Mouse (Mus musculus) gastrocnemius, postnatal 36 days (tissue): ENCODE results near the gene Stk16. TPM values are rescaled to one million over a fixed set of nuclear protein-coding genes. Genes with fewer than 3 reads are reported as not detected.
A peak's percentile ranks its signal among the peaks of the same experiment; 100 is the strongest.

Experiments
- DNase-seq, 2 experiments: peaks; one replicate each; pipeline ENCODE4 v3.0.0; 2022
- intact Hi-C: fragments of 180-260 bp; cut with DNase I; formaldehyde crosslinking; loops from one replicate; pipeline ENCODE4 v1.15.1; 2025
- long read RNA-seq, 2 experiments: library from polyadenylated mRNA; stranded (forward); transcript quantifications; one replicate each; pipeline ENCODE4 v2.0.0; 2021
- total RNA-seq, 2 experiments: library from RNA; stranded (reverse); gene quantifications; 2 replicates each; pipeline ENCODE4 v1.2.3; 2021

Stk16 gene
- total RNA-seq, result 10 to 100 TPM; 19.4 to 23.1 TPM
- long read RNA-seq, experiment 1, transcript Stk16-201 (8 exons, 2,876 nt), result major isoform, 19 of 33 reads
- long read RNA-seq, experiment 1, partial matches to known transcripts, result 3 of 33 reads
- long read RNA-seq, experiment 1, other reads (novel, unspliced or antisense), result 8 of 33 reads
- long read RNA-seq, experiment 2, transcript Stk16-201 (8 exons, 2,876 nt), result major isoform, 12 of 25 reads
- long read RNA-seq, experiment 2, partial matches to known transcripts, result 1 of 25 reads
- long read RNA-seq, experiment 2, other reads (novel, unspliced or antisense), result 12 of 25 reads

DNA sequence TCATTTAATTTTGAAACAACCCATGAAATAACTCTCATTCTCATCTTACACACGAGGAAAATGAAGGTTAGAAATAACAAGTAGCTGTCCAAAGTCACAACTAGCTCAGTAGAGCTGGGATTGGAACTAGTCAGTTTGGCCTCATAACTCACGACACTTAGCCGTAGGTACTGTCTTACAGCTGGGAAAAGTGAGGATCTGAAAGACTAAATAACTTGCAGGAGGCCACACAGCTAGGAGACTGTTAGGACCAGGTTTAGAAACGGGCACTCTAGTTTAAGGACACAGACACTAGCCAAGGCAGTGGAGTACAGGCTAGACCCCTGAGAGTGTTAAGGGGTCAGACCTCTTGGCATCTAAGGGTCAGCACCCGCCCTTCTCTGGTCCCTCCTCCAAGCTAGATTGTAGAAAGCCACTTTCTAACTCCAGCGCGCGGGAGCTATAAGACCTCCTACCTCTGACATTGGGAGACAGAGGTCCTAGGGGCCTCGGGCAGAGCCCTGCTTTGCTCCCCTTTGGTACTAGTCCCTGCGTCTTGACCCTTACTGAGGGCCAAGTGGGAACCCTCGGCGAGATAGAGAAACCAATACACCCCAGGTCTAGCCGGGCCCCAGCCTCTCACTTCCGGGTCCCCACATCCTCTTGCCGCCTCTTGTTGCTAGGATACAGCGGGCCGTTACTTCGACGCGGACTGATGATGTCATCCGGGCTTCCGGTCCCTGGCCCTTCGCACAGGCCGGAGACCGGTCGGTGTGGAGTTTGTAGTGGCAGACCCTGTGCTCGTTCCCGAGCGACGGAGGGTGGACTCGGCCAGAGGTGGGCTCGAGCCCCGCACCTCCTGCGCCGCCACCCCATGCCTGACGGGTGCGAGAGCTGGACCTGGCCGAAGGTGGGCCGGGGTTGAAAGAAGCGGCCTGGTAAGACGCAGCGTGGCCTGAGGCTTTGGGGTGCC, at the start of gene Stk16, which contains the start of gene Glb1l:
Gene Stk16, plus strand, starts transcription at position 703 of the 952 bp plus-strand sequence.
Gene Glb1l, minus strand, starts transcription at position 678 of the 952 bp plus-strand sequence.
- DNase-seq, result peak; percentile 92 to 94
- intact Hi-C loops, result no loop called here

GRCm38 (mm10) chr1:75168093-75168471, 42.6 kb upstream of the Stk16 start:
- no peak for DNase-seq
- intact Hi-C loops, result loop anchor here (1.0 kb wide), 1 partner anchor 149 kb away; the partner anchor contains the start of gene Dnpep

GRCm38 (mm10) chr1:75168472-75169464, 41.9 kb upstream of the Stk16 start, which contains the start of gene Zfand2b:
Zfand2b (plus strand) TSS chr1:75168646.
- intact Hi-C loops, result loop anchor here (1.0 kb wide), 1 partner anchor 149 kb away; the partner anchor contains the start of gene Dnpep
- peak; percentile 96 to 98 for DNase-seq

- intact Hi-C loops, result no loop called here
- DNase-seq, result peak; percentile 27 to 51
These were observed 31.1 kb upstream of the Stk16 start for GRCm38 (mm10) chr1:75179334-75180104.

DNA sequence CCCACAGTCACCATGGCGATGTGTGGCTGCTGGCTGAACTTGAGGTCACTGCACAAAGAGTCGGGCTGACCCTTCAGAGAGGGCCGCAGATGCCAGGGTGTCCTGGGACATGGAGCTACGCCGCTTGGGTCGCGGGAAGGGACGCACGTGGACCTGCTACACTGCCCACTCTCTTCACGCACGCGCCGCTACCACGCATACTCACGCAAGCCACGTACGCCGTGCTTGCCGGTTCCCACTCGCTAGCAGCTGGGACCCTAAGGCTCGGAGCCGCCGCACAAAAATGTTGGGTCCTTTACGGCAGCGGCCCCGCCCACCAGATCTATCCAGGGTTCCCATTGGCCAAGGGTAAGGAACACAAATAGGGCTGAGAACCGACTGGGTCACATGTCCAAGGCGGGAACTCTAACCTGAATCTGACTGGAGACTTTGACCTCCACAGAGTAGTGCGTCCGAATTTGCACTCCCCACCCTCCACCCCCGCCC, 30.5 kb upstream of the Stk16 start, which contains the start of gene Abcb6:
Gene Abcb6, minus strand, starts transcription at position 288 of the 486 bp plus-strand sequence.
- intact Hi-C loops, result no loop called here
- DNase-seq, result peak; percentile 78

DNA sequence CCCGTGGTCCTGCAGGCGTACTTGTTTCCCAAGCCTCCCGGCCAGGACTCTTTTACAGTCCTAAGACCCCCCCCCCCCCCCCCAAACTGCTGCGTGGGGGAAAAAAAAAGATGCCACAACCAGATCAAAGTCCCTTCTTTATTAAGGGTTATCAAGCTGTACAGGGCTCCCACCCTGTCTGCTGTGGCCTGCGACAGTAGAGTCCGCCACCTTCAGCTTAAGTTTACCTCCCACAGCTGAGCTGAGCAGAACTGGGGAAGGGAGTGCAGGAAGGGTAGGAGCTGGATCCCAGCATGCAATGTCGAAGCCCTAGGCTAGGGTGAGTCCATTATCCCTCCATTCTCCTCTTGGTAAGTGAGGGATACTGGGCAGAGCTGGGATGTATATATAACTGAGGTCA, 29.9 kb upstream of the Stk16 start:
- intact Hi-C loops, result no loop called here

GRCm38 (mm10) chr1:75181377-75181870, 29.2 kb upstream of the Stk16 start:
- intact Hi-C loops, result no loop called here
- no peak for DNase-seq

More for the DNA sequence above, 29.9 kb upstream of the Stk16 start:
- no peak for DNase-seq

GRCm38 (mm10) chr1:75182160-75182559, 28.5 kb upstream of the Stk16 start:
- DNase-seq, result no peak
- intact Hi-C loops, result no loop called here

GRCm38 (mm10) chr1:75185495-75185894, 25.1 kb upstream of the Stk16 start:
- intact Hi-C loops, result no loop called here
- DNase-seq, result no peak

DNA sequence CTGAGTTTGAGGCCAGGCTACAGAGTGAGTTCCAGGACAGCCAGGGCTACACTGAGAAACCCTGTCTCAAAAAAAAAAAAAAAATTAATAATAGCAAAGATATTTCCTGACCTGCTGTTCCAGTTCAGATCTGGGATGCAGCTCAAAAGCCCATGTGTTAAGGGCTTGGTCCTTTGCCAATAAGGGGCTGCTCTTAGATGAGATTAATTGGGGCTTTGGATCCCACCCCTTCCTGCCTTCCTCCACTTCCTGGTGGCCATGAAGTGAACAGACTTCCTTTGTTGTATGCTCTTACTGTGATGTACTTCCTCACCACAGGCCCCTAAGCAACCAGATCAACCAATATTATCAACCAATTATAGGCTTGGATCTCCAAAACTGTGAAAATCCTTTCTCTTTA, 23.5 kb upstream of the Stk16 start:
- intact Hi-C loops, result no loop called here
- DNase-seq, result no peak

GRCm38 (mm10) chr1:75187914-75188483, 22.6 kb upstream of the Stk16 start:
- intact Hi-C loops, result no loop called here
- no peak for DNase-seq

DNA sequence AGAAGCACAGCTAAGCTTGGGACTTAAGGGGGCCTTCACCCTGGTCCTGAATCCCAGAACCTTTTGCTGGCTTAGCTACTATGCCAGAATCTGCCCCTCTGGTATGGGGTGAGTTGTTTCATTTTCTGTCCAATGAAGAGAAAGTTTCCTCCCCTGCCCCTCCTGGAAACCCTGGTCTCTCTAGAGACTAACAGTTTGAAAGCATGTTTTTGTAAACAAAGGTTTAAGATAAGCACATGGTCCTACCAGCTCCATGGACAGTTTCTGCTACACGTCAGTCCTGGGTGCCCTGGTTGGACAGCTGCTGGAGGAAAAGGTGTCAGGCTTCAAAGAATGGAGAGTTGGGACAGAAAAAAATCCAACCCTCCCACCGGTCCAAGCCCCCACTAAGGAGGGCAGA, 20.1 kb upstream of the Stk16 start:
- intact Hi-C loops, result no loop called here
- no peak for DNase-seq

GRCm38 (mm10) chr1:75191258-75191621, 19.4 kb upstream of the Stk16 start:
- no peak for DNase-seq
- intact Hi-C loops, result no loop called here

GRCm38 (mm10) chr1:75191622-75192402, 18.8 kb upstream of the Stk16 start, which contains the start of the genes Ankzf1 and Atg9a:
Ankzf1 (plus strand) TSS chr1:75192151.
Atg9a (minus strand) TSS chr1:75192196.
- DNase-seq, result peak; percentile 88 to 93
- intact Hi-C loops, result no loop called here

- intact Hi-C loops, result no loop called here
These were observed 18.2 kb upstream of the Stk16 start for GRCm38 (mm10) chr1:75192452-75192851.

DNA sequence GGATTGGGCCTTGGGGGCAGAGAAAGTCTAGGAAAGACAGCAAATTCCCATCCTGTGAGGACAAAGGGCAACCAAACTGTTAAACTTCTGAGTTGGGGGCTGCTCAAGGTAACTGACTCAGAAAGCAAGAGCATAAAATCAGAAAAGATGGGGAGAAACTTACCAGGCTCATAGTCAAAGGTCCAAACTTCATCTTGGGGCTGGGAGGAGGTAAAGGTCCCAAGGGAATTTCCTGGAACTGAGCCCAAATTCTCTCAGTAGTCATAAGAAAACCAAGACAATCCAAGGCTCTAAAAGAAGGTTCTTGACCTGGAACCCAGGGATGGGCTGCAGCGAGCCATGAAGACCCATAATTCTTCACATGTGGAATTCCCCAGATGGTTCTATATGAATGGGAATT, 9.4 kb upstream of the Stk16 start:
- no peak for DNase-seq
- intact Hi-C loops, result no loop called here

More at GRCm38 (mm10) chr1:75192452-75192851, 18.2 kb upstream of the Stk16 start:
- DNase-seq, result no peak

- intact Hi-C loops, result no loop called here
- no peak for DNase-seq
These were observed 1.5 kb upstream of the Stk16 start for GRCm38 (mm10) chr1:75208967-75209678.
